Mouse (Mus musculus): Measurements from ENCODE around the gene Dennd1a. TPM values are rescaled to one million over a fixed set of nuclear protein-coding genes. Genes with fewer than 3 reads are reported as not detected.

Gene Dennd1a
- polyA plus RNA-seq, 2 experiments from 2014 or later: 10.9 to 19.5 TPM

- ATAC-seq: no peak
Measured at GRCm38 (mm10) chr2:38028317-38028716, 258.9 kb downstream of the Dennd1a start.

- no peak for ATAC-seq
Measured at GRCm38 (mm10) chr2:38025615-38026014, 261.6 kb downstream of the Dennd1a start.

- no peak for ATAC-seq
Measured at GRCm38 (mm10) chr2:38023741-38024130, 263.5 kb downstream of the Dennd1a start.

GRCm38 (mm10) chr2:38023054-38023740, 264.0 kb downstream of the Dennd1a start:
- no peak for ATAC-seq

- no peak for ATAC-seq
Measured at GRCm38 (mm10) chr2:38021166-38021565, 266.0 kb downstream of the Dennd1a start.

- no peak for ATAC-seq
Measured at GRCm38 (mm10) chr2:38014702-38015101, 272.5 kb downstream of the Dennd1a start.

GRCm38 (mm10) chr2:38013839-38014365, 273.3 kb downstream of the Dennd1a start:
- ATAC-seq: no peak

GRCm38 (mm10) chr2:38007238-38007637, 280.0 kb downstream of the Dennd1a start:
- no peak for ATAC-seq

- ATAC-seq: no peak
Measured at GRCm38 (mm10) chr2:38003183-38003680, 284.0 kb downstream of the Dennd1a start.

- ATAC-seq: no peak
Measured at GRCm38 (mm10) chr2:38001004-38001403, 286.2 kb downstream of the Dennd1a start.

GRCm38 (mm10) chr2:37997966-37998365, 289.2 kb downstream of the Dennd1a start:
- no peak for ATAC-seq

- ATAC-seq: no peak
Measured at GRCm38 (mm10) chr2:37989091-37989490, 298.1 kb downstream of the Dennd1a start.

GRCm38 (mm10) chr2:37988301-37988700, 298.9 kb downstream of the Dennd1a start:
- no peak for ATAC-seq

GRCm38 (mm10) chr2:37985690-37986222, 301.4 kb downstream of the Dennd1a start:
- ATAC-seq: no peak

- no peak for ATAC-seq
Measured at GRCm38 (mm10) chr2:37982714-37983113, 304.5 kb downstream of the Dennd1a start.

GRCm38 (mm10) chr2:37981562-37982403, 305.4 kb downstream of the Dennd1a start:
- ATAC-seq: peak; percentile 45

- ATAC-seq: no peak
Measured at GRCm38 (mm10) chr2:37974201-37974600, 313.0 kb downstream of the Dennd1a start.

GRCm38 (mm10) chr2:37972621-37973020, 314.6 kb downstream of the Dennd1a start:
- no peak for ATAC-seq

- ATAC-seq: no peak
Measured at GRCm38 (mm10) chr2:37971726-37972125, 315.5 kb downstream of the Dennd1a start.

GRCm38 (mm10) chr2:37969713-37970485, 317.3 kb downstream of the Dennd1a start:
- ATAC-seq: no peak

- no peak for ATAC-seq
Measured at GRCm38 (mm10) chr2:37964534-37964933, 322.7 kb downstream of the Dennd1a start.

- no peak for ATAC-seq
Measured at GRCm38 (mm10) chr2:37963362-37963761, 323.8 kb downstream of the Dennd1a start.

Measured in CD4-positive, CD25-positive, alpha-beta regulatory T cell, adult 4 months (primary cell).